Mouse (Mus musculus): ENCODE data around the gene Vps37c.

The Vps37c gene

DNA sequence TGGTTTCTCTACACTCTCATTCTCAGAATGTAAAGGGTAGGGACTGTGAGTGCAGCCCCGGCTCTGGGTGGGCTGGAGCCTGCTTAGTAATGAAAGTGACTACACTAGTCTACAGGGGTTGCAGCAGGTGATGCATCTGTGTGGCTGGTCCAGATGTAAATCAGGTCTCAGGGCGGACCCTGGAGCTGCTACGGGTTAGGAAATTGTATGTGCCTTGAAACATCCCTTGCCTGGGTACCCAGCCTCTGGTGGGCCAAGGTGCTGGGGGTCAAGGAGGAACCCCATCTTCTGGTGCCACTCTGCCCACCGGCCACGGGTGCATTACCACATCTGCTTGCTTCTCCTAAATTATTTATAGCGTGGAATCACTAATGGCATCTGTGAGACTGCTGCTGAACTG, 25.6 kb downstream of the Vps37c start:
- DNase-seq = peak; percentile 58

DNA sequence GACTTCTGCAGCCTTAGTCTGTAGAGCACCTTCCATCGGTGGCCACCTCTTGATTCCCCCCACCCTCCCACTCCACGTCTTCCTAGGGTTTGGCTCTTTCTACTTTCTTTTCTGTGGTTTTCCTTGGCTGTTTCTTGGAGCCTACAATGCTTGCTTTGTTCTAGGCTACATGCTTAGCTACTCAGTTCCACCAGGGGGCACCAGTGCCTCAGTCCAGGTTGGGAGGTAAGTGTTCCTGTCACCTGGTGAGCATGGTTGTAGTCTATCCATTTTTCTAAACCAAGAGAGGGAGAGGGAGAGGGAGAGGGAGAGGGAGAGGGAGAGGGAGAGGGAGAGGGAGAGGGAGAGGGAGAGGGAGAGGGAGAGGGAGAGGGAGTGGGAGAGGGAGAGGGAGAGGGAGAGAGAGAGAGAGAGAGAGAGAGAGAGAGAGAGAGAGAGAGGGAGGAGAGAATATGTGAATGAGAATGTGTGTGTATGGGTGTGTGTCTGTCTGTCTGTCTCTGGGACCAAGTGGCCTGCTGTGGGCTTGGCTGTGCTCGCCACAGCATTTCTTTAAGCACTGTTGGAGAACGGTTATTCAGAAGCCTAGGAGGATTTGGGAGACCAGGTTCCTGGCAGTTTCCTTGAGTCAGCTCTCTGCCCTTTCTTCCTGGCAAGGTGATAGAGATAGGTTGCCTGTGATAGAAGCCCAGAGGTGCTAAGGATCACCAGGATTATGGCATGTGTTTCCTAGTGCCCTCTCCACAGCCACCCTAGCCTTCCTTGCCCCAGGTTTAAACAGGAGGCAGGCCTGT, 26.3 kb downstream of the Vps37c start:
- DNase-seq = peak; percentile 87

DNA sequence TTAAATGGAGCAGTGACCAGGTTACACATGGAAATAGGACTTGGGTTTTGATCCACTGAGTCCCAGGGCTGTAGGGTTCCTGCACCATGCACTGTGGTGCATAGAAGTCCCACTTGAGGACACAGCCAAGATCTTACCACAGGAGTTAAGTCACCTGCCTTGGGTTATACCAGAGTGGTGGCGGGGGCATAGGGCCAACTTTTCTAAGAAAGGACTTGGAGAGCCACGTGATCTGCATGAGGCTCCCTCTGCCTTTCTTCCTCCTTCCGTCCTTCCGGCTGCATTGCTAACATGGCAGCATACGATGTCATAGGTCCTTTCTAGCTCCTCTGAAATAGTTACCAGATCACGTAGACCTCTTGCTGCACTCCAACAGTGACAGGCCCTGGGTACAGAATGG, 26.9 kb downstream of the Vps37c start:
- peak; percentile 65 for DNase-seq

DNA sequence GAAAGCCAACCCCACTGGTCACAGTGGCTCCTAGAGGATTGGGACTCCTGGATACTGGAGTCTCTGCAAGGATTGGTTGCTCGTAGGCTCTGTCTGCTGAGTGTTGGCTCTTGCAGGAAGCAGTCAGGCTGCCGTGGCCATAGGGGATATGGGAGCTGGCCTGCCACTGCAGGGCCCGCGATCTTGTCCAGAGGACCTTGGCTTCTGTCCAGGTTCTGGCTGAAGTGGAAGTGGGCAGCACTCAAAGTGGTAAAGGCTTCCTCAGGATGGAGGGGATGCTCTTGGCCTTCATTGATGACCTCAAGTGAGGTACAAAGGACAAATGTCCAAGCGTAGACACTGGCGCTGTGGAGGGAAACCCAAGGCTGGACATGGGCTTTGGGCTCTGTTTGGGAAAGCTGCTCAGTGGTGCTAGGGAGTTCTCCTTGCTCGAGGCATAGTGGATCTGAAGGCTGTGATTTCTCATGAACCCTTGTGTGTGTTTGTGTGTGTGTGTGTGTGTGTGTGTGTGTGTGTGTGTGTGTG, 29.8 kb downstream of the Vps37c start:
- DNase-seq = peak; percentile 63

DNA sequence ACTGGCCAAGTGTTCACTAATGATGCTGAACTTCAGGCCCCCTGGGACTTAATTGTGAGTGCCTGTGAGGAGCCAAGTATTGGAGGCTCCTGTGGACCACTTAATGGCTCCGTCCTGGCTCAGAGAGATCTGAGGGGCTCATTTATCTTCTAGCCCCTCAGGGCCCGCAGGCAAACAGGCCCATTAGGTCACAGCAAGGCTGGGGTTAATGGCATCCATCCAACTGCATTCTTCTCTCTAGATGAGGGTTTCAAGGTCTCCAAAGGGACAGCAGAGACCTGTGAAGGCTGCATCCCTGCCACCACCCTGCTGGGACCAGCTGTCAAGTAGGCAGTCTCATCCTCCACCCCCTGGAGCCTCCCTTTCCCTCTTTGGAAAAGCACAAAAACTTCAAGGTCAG, 31.2 kb downstream of the Vps37c start:
- peak; percentile 91 for DNase-seq

DNA sequence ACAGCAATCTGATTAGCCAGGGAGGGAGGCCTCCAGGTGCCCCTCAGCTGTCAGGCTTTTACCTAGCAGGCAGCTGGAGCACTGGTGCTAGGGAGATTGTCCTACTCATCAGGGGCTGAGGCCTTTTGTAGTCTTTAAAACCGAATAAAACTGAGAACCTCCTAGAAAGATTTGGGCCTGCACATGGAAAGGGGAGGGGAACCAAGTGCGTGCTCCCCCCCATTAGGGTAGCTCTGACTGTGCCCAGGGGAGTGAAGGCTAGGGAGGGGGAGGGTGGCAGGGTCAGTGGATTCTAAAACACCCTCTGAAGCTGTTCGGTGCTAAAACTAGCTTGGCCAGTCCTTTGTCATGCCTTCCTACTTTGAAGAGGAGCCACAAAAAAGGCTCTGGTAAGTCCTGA, 32.0 kb downstream of the Vps37c start:
- peak; percentile 49 for DNase-seq

DNA sequence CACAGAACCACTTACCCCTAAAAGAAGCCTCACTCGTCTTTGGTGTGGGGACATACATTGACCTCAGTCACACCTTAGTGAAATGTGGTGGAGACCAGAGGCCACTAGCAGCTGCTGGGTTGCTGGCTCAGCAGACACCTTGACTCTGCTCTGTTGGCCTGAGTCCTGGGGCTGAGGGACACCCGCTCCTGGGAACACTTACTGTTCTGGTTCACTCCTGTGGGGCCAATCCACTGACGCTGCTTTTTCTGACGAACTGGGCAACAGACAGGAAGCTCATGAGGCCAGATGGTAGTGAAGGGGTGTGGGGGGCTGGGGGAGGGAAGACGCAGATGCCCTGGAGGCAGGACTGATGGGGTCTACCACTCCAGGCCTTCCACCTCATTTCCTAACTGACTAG, 32.5 kb downstream of the Vps37c start:
- DNase-seq = peak; percentile 56

DNA sequence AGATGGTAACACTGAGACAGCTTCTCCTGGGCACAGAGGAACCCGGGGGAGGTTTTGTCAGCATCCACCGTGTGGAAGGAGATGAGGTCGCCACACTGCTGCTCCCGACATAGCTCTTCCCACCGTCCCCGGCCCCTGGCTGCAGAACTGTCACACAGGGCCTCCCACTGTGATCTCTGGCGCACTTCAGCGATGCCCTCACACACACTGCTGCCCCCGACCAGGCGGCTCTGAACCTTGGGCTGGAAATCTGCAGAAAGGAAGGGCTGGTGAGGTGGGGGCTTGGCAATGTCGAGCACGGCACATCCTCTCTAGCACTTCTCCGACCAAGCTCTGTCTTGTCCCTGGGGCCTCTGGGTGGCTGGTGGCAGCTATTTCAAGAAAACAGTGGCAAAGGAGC, 34.5 kb downstream of the Vps37c start:
- peak; percentile 46 for DNase-seq

DNA sequence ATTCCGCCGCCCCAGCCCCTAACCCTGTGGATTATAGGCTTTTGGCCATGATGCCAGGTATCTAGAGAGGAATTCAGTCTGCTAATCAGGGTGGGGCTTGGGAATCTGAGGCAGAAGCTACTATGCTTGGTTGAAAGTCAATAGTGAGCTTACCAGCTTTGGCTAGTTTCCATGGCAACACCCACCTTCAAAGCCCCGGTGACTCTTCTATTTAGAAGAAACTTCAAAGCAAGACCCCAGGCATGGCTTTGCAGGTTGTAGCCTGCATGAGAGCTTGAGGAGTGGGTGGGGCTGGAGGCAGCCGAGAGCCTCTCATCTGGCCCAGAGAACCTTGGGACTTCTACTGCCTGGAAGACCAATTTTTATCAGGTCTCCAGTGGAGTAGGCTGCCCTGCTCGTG, 35.1 kb downstream of the Vps37c start:
- DNase-seq = peak; percentile 44

DNA sequence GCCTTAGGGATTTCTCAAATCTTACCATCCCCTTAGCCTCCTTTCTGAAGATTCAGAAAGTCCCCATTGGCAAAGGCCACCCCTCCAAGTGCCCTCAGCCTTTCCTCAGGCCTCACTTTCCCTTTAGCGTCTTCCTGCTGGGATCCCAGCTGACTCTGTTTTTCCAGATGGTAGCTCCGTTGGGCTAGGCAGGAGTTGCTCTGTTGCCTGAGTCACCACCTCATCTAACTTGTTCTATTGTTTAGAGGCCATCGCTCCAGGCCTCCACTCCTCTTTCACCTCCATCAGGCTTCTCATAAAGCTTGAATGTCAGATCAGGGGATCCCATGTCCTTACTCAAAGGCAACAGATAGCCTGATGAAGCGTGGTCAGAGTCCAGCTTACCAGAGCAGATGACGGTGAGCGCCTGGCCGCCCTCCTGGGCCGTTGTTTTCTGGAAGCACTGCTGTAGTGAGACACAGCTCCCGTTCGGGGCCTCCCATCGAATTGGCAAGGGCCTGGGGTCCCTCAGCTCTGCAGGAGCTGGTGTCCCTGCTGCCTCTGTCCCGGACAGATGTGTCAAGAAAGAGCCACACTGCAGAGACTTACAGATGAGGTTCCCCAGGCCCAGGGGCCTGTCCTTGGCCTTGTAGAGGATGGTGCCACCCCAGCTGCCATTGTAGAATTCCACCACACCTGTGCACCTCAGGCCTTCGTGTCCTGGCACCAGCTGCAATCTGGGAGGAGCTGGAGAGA, 36.3 kb downstream of the Vps37c start:
- DNase-seq = peak; percentile 67

DNA sequence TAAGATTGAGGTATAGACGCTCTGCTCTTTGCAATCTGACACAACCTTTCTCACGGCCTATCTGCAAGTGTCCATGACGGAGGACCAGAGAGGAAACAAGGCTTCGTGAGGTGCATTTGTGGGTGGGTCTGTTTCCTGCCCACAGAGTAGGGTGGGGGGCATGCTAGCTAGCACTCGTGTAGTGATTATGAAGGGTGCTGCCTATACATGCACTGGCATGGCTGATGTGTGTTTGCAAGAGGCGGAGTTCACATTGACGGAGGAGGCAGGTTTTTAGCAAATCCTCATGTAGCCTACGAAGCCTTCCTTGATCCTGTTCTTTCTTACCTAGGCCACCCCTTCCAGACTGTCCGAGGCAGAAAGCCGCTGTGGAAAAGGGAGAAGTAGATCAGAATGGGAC, 41.4 kb downstream of the Vps37c start:
- DNase-seq = peak; percentile 7

DNA sequence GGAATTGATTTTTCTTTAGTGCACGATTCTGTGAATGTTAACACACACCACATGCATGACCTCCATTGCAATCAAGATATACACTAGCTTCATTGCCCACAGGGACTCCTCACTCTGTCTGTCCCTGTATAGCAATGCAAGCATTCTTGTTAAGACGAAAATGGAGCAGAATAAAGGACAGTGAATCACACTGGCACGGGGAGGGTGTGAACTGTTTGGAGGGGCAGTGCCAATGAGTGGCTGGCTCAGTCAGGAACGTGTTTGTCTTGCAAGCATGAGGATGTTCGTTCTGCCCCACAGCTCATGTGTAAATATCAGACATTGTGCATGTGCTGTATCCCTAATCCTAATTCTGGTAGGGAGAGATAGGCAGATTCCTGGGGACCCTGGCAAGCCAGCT, 41.9 kb downstream of the Vps37c start:
- peak; percentile 12 for DNase-seq

DNA sequence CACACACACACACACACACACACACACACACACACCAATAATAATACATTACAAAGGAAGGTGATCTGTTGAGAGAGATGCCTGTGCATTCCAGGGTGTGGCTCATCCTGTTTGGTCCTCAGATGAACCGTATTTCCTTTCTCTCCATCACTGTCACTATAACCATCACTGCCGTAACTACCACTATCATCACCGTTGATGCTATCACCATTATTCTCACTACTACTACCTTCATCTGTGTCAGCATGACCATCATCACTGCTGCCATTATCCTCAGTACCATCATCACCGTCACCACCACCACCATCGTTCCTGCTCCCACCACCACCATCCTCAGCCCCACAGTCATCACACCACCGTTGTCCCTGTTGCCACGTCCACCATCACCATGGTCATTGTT, 43.4 kb downstream of the Vps37c start:
- DNase-seq = no peak

DNA sequence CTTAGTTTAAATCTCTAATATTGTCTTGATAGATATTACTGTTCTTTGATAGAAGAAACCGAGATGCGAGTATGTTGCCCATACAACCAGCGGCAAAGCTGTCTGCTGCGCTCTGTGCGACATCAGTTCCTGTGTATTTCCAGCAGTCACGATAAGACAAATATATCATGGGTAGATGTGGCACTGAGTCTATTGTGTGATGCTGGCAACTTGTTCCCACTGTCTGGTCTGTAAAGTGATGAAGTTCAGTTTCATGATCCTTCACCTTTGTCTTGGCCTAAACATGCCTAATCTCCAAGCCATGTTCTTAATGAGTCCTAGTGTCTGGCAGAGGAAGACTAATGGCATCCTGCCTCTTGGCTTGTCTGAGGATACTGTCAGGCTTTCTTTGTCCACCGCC, 44.2 kb downstream of the Vps37c start:
- no peak for DNase-seq

DNA sequence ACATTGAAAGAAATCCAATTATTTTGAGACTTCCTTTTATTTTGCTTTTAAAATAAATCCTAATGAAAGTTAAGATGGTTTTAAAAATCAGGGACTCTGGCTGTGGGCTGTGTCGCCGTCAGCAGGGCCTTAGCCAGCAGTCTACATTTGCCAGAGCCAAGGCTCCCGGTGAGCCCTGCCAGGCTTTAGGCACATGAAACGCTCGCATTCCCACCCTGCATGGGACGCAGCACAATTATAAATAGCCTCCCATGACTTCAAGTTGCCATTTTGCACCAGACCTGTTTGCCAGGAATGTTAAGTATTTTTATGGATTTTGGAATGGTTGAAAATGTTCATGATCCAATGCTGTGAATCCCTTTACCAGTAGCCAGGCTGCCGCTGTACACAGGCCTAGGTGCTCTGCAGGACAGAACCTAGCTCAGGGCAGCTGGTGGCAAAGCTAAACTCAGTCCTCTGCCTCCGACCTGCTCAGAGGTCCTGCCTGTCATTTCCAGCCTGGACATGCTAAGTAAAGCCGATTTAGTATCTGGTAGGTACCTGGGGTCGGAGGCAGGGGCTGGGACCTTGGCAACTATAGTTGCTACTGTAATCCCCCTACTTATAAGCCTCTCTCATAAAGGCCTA, 45.1 kb downstream of the Vps37c start:
- peak; percentile 35 for DNase-seq

DNA sequence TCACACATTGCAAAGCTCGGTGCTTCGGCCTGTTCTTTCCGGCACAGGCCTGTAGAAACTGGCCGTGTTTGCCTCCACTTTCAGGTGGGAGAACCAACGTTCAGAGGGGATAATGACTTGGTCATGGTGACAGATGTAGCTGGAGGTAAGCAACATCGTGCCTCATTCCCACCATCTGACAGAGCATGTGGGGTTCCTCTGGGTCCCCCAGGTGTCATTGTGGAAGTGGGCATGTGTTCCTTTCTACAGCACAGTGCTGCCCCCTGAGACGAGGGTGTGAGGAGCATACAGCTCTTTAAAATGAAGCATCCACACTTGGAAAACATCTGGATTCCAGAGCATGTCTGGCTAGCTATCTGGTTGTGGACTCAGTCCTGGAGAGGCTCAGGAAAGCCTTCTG, 46.0 kb downstream of the Vps37c start:
- peak; percentile 16 for DNase-seq

DNA sequence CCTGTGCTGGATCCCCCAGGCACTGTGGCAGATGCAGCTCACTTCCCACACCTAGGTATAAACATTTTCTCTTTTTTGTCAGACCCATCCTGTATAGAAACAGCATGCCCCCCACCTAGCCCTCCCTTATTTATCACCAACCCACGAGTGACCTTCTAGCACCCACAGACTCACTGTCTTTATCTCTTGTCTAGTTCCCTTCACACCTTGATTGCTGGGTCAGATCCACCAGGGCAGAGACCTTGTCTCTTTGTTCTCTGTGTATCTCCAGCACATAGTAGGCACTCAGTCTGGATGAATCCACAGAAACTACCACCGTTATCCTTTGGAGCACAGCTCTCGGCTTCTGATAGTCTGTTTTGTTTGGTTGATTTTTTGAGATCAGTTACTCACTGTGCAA, 46.5 kb downstream of the Vps37c start:
- peak; percentile 13 for DNase-seq

DNA sequence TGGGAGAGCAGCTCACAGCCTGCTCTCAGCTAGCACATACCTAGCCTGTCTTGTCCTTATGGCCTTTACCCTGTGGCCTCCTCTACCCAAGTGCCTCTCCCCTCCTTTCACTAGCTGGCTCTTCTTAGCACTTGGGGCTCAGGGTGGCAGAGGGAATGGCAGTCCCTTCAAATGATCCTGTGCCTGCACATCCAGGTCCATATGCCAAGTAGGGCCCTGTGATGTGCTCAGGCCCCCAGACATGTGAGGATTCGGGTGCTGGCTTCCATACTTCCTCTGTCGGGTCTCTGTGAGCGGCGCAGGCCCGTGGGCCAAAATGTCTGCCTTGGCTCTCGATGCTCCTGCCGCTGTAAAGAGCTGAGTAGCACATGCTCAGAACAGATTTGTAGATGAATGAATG, 47.3 kb downstream of the Vps37c start:
- no peak for DNase-seq

DNA sequence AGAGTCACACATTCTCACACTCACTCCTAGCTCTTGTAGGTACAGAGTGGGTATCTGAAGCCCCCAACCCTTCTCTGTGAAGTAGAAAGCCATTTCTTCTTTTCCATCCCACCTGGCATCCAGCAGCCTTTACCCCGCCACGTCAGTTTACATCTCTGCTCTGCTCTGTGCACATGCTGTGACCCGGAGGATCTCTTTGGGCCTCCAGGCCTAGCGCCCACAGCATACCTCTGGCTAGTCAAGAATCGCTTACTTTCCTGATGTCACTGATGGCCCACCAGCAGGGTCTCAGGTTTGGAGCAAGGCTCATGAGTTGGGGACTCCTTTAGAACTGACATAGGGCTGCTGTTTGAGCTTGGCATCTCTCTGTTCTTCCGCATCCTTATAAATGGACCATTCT, 49.5 kb downstream of the Vps37c start:
- no peak for DNase-seq

DNA sequence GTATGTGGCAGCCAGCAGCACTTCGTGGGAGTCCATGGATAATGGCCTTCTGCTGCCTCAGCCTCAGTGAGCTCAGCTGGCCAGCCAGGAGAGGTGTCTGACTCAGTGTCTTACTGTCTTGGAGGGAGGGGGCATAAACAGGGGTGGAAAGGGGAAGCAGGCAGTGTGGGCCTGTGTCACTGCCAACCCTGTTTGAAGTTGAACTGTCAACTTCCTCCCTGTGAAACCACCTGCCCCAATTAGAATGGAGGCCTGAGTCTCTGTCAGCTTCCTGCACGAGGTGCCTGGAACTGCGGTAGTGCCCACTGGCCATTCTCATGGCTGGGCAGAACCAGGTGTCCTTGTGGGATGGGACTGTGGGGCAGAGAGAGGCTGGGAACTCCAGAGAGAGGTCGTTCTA, 50.3 kb downstream of the Vps37c start, which contains the start of gene Cd5:
Cd5 (minus strand) TSS at position 192 of the 400 bp plus-strand sequence.
- no peak for DNase-seq

DNA sequence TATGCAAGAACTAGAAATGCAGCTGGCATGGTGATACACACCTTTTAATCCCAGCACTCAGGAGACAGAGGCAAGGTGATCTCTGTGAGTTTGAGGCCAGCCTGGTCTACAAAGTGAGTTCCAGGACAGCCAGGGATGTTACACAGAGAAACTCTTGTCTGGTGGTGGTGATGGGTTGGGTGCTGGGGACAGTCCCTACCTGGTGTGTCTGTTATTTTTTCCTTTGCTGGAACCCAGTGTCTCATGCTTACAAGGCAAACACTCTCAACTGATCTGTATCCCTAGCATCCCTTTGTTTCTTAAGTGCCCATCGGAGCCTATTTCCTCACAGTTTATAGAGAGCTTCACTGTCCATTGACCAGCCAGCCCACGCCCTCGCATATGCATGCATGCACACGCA, 51.4 kb downstream of the Vps37c start:
- no peak for DNase-seq

DNA sequence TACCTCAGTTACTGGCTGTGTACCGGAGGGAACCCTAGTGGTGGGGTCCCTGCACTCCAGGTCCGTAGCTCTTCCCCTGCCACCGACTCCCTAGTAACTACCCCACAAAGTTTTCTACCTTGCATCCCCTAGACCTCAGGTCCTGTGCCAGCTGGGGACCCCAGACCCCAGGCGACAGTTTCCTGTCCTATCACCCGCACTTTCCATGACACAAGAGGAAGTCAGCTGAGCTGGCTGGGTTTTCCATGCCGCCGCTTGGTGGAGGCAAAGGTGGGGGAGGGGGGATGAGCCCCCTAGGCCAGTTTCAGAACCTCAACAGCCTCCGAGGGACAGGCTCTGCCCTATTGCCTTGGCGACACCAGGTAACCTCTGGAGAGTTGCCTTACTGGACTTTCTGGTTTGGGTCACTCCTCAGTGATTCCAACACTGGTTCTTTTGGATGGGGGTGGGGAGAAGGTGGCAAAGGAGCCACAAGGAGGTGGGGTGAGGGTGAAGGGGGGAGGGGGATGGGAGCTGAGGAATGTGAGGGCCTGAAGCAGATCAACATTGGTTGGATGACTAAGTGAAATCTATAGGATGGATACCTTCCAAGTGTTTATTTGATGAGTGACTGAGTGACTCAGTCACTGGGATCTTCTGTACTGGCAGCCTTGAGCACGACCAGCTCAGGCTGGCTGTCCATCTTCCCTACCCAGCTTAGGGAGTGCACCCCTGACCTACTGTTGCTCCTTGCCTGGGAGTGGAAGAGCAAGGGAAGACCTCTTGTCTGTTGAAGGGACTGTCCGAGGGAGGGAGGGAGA, 52.3 kb downstream of the Vps37c start:
- DNase-seq = peak; percentile 15

DNA sequence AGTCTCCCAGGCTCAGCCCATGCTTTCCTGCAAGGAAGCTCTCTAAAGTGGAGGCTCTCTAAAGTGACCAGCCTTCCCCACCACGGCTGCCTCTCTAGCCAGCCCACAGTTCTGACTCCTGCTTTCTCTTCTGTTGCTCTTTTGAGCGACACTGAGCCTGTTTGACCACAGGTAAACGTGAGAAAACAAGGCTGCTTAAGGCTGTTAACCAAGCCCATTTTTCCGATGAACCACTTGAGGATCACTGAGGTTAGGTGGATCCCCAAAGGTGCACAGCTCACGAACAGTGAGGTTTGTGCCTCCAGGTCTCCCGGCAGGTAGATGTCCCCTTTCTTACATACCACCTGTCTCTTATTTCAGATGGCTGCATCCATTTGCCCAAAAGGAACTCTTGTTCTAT, 53.6 kb downstream of the Vps37c start:
- no peak for DNase-seq

Data from cerebellum, adult 11-12 months (tissue).